Mouse (Mus musculus): ENCODE measurements around the gene Micall2. TPM values are rescaled to one million over a fixed set of nuclear protein-coding genes. Genes with fewer than 3 reads are reported as not detected.

The Micall2 gene
- 2.4 and 3.8 TPM in 2 replicates for polyA plus RNA-seq (2014; fragmentation: Nextera tagmentation; extraction: Ambion mirVana)

DNA sequence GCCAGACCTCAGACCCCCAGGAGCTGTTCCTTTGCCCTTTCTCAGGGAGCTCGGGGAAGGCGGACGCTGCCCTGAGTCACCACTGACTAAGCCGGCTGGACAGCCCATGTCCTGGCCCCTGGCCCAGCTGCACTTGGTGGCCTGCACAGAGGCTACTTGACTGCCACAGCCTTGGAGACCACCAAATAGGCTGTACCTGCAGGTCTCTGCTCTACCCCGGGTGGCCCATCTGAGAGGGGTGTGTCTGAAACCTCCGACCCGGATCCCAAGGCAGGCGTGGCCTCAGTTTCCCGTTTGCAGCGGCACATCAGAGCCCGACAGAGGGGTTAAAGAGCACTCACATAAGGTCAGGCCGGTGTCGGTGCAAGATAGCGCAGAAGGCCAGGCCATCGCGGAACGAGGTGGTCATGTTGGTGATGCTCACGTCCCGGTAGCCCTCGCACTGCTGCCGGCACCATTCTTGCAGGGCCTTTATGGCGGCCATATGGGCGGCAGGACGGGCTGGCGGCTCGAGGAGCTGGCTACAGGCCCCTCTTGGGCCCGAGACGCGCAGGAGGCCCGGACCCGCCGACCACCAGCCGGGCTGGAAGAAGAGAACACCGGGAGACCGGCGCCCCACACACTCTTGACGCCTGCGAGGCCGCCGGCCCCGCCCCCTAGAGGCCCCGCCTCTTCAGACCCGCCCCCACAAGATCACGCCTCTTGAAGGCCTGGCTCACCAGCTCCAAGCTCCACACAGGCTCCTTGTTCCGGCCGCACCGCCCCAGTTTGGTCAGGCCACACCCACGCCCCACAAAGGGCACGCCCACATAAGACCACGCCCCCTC lies at the start of gene Micall2:
TSS of gene Micall2 (minus strand) at position 660 of the 827 bp plus-strand sequence.
- Histone ChIP-seq H3K27me3 (ENCODE audit: control insufficient read depth, insufficient read depth, low read length) (peaks cover 11% of the 10 kb centered on the region; the same call in 1 of the 2 replicates), H3K4me1 (ENCODE audit: control insufficient read depth, insufficient read depth, low read length) (peaks cover 29% of the 10 kb centered on the region), H3K9me3 (replicated peaks; ENCODE audit: control insufficient read depth, low read length) (no peaks in the 10 kb centered on the region), H3K27ac (ENCODE audit: low read depth, low read length) (peak within 1 kb of the TSS; percentile 42; the same call in 1 of the 2 replicates), H3K4me3 (ENCODE audit: low read depth, low read length) (peak within 1 kb of the TSS; percentile 48), H3K9ac (ENCODE audit: low read depth, low read length) (peak within 1 kb of the TSS; percentile 54), H3K36me3 (ENCODE audit: control insufficient read depth, insufficient read depth, low read length) (no peaks in the 10 kb centered on the region), H3K4me2 (peak within 1 kb of the TSS; percentile 92)
- peak; percentile 91 for ATAC-seq (replicated peaks; ENCODE audit: insufficient number of reproducible peaks, low FRiP score, low TSS enrichment)
- 3% methylated on average over 50 of the region's 50 CpGs for WGBS (ENCODE audit: insufficient replicate concordance)

DNA sequence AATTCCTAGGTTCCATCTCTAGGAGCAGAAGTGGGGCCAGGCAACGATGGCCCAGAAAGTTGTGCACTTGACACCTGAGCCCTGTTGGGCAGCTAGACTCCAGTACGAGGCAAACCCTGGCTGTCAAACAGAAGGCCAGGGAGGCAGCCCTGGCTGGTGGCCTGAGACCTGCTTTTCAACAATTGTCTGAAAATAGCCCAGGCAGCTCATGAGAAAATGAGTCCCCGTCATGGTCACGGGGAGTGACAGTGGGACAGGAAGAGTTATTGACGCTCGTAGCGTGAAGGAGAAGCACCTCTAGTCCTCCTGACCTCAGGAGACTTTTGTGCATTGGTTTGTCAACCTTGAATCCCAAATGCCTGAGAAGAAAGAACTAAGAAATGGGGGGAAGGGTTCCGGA lies 45.3 kb upstream of the Micall2 start:
- Histone ChIP-seq H3K27me3 (ENCODE audit: control insufficient read depth, insufficient read depth, low read length) (no peaks in the 10 kb centered on the region), H3K9ac (ENCODE audit: low read depth, low read length) (no peak overlapping the region), H3K9me3 (replicated peaks; ENCODE audit: control insufficient read depth, low read length) (no peaks in the 10 kb centered on the region), H3K4me2 (no peak overlapping the region), H3K27ac (ENCODE audit: low read depth, low read length) (no peak overlapping the region), H3K4me3 (ENCODE audit: low read depth, low read length) (no peak overlapping the region), H3K4me1 (ENCODE audit: control insufficient read depth, insufficient read depth, low read length) (no peaks in the 10 kb centered on the region), H3K36me3 (ENCODE audit: control insufficient read depth, insufficient read depth, low read length) (no peaks in the 10 kb centered on the region)
- WGBS (ENCODE audit: insufficient replicate concordance): 74% methylated on average over 8 of the region's 8 CpGs
- ATAC-seq (replicated peaks; ENCODE audit: insufficient number of reproducible peaks, low FRiP score, low TSS enrichment): no peak

DNA sequence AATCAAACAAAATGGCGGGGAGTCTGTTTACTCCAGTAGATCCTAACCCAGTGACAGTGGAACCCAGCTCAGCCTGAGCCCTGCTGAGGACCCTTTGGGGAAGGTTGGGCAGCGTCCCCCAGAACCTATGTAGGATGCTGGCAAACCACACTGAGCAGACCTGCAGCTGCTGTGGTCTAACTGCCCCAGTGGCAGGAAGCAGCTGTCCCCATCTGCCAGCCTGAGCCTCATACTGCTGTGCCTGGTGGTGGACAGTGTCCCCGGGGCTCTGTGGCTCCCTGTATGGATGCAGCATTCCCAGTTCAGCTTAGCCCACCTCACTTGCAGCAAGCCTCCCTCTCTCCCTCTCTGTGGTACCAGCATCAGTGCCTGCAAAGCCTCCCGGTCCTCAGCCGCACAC lies 40.8 kb upstream of the Micall2 start:
- H3K4me3 ChIP-seq (ENCODE audit: low read depth, low read length): no peak overlapping the region
- H3K27ac ChIP-seq (ENCODE audit: low read depth, low read length): no peak overlapping the region
- H3K27me3 ChIP-seq (ENCODE audit: control insufficient read depth, insufficient read depth, low read length): no peaks in the 10 kb centered on the region
- H3K36me3 ChIP-seq (ENCODE audit: control insufficient read depth, insufficient read depth, low read length): peaks cover 6% of the 10 kb centered on the region; the same call in 1 of the 2 replicates
- no peaks in the 10 kb centered on the region for H3K9me3 ChIP-seq (replicated peaks; ENCODE audit: control insufficient read depth, low read length)
- ATAC-seq (replicated peaks; ENCODE audit: insufficient number of reproducible peaks, low FRiP score, low TSS enrichment): no peak
- WGBS (ENCODE audit: insufficient replicate concordance): 81% methylated on average over 5 of the region's 5 CpGs
- H3K9ac ChIP-seq (ENCODE audit: low read depth, low read length): 0 out of 2 replicates have a peak overlapping the region, but pooled peaks have one; percentile 22
- H3K4me2 ChIP-seq: no peak overlapping the region
- H3K4me1 ChIP-seq (ENCODE audit: control insufficient read depth, insufficient read depth, low read length): peaks cover 7% of the 10 kb centered on the region

DNA sequence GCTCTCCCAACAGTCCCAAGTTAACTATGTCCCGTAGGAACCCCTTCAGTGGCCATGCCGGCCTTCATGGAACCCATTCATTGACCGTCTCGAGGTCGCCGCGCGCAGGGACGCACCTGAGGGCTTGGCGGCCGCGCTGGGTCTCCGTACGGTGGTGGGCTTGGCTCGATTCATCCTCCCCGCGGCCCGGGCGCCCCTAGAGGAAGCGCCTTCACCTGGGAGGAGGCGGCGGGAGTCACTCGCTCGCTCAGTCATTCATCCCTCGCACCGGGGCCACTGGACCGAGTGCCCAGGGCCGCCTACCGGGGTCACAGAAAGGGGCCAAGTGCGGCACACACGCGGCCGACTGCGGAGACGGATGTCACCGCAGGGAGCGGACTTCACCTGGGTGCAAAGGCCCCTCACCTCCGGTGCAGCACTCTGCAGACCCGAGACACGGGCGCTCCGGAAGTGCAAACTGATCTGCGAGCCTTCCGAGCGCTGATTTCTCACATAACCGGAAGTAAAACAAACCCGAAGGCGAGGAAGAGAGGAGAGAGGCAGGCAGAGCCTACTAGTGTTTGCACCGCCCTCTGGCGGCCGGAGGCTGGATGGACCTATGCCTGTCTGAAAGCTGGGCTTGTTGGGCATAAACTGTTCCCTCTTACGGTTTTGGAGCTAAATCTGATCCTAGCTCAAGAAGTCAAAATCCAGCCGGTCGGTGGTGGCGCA lies 39.2 kb upstream of the Micall2 start, which contains the start of gene Ints1:
TSS of gene Ints1 (minus strand) at position 459 of the 711 bp plus-strand sequence.
- Histone ChIP-seq H3K27ac (ENCODE audit: low read depth, low read length) (peak within 1 kb of the TSS; percentile 15; the same call in 1 of the 2 replicates), H3K9ac (ENCODE audit: low read depth, low read length) (peak within 1 kb of the TSS; percentile 87), H3K27me3 (ENCODE audit: control insufficient read depth, insufficient read depth, low read length) (no peaks in the 10 kb centered on the region), H3K36me3 (ENCODE audit: control insufficient read depth, insufficient read depth, low read length) (peaks cover 22% of the 10 kb centered on the region), H3K4me3 (ENCODE audit: low read depth, low read length) (peak within 1 kb of the TSS; percentile 98), H3K4me2 (peak within 1 kb of the TSS; percentile 97), H3K9me3 (replicated peaks; ENCODE audit: control insufficient read depth, low read length) (no peaks in the 10 kb centered on the region), H3K4me1 (ENCODE audit: control insufficient read depth, insufficient read depth, low read length) (peaks cover 7% of the 10 kb centered on the region)
- ATAC-seq (replicated peaks; ENCODE audit: insufficient number of reproducible peaks, low FRiP score, low TSS enrichment): peak; percentile 80
- whole genome bisulfite sequencing (ENCODE audit: insufficient replicate concordance): under 1% methylated on average over 53 of the region's 55 CpGs

DNA sequence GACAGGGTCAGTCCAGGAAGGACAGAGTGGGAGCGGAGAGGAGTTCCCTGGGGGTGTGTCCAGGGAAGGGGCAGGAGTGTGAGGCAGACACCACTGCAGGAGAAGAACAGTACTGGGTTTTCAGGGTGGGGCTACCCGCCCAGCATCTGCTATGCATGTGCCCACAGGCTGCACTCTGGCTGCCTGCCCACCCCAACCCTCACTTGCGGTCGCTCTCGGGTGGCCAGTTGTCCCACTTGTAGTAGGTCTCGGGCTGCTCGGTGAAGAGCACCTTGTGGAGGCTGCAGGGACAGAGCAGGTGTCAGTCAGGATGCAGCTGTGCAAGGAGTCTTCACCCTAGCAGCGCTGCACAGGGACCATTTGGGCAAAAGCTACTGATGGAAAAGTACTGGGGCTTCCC lies 32.1 kb upstream of the Micall2 start:
- no peak overlapping the region for H3K27ac ChIP-seq (ENCODE audit: low read depth, low read length)
- no peak overlapping the region for H3K9ac ChIP-seq (ENCODE audit: low read depth, low read length)
- no peaks in the 10 kb centered on the region for H3K9me3 ChIP-seq (replicated peaks; ENCODE audit: control insufficient read depth, low read length)
- ATAC-seq (replicated peaks; ENCODE audit: insufficient number of reproducible peaks, low FRiP score, low TSS enrichment): no peak
- H3K4me2 ChIP-seq: no peak overlapping the region
- no peaks in the 10 kb centered on the region for H3K27me3 ChIP-seq (ENCODE audit: control insufficient read depth, insufficient read depth, low read length)
- H3K4me1 ChIP-seq (ENCODE audit: control insufficient read depth, insufficient read depth, low read length): no peaks in the 10 kb centered on the region
- 90% methylated on average over 8 of the region's 8 CpGs for WGBS (ENCODE audit: insufficient replicate concordance)
- peaks cover 66% of the 10 kb centered on the region for H3K36me3 ChIP-seq (ENCODE audit: control insufficient read depth, insufficient read depth, low read length)
- no peak overlapping the region for H3K4me3 ChIP-seq (ENCODE audit: low read depth, low read length)

DNA sequence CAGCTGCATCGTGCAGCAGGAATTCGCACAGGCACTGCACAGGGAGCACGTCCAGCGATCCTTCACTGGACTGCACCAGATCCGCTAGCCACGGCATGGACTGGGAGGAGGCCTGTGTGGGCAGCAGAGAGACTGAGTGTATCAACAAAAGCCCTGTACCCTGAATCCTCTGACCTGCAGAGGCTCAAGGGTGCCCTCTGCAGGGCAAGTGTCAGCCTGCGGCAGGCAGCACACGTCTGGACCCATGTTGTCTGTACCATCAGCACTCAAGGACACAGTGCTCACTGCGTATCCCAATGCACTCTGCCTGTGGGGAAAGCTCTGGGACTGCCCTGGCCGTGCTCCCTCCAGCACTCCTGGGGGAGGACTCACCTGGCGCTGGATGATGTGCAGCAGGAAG lies 28.2 kb upstream of the Micall2 start:
- H3K4me1 ChIP-seq (ENCODE audit: control insufficient read depth, insufficient read depth, low read length): no peaks in the 10 kb centered on the region
- ATAC-seq (replicated peaks; ENCODE audit: insufficient number of reproducible peaks, low FRiP score, low TSS enrichment): no peak
- no peak overlapping the region for H3K4me3 ChIP-seq (ENCODE audit: low read depth, low read length)
- no peaks in the 10 kb centered on the region for H3K27me3 ChIP-seq (ENCODE audit: control insufficient read depth, insufficient read depth, low read length)
- no peak overlapping the region for H3K27ac ChIP-seq (ENCODE audit: low read depth, low read length)
- H3K9ac ChIP-seq (ENCODE audit: low read depth, low read length): no peak overlapping the region
- H3K4me2 ChIP-seq: no peak overlapping the region
- WGBS (ENCODE audit: insufficient replicate concordance): 75% methylated on average over 11 of the region's 11 CpGs
- no peaks in the 10 kb centered on the region for H3K9me3 ChIP-seq (replicated peaks; ENCODE audit: control insufficient read depth, low read length)
- H3K36me3 ChIP-seq (ENCODE audit: control insufficient read depth, insufficient read depth, low read length): peaks cover 63% of the 10 kb centered on the region

DNA sequence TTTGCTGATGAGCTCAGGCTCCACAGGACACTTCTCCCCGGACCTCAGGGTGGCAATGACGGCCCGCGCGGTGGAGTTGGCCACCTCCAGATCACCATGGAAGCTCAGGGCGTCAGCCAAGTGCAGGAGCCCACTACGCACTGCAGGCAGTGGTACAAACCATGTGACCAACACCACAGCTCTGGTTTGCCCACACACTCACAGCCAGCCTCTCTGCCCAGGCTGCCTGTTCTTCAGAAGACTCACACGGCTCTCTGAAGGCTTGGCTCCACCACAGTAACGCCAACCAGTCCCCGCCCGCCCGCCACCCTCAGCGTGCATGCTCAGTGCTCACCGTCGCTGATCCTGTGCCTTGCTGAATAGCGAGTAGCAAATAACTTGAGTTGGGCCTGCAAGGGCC lies 22.0 kb upstream of the Micall2 start:
- Histone ChIP-seq H3K4me3 (ENCODE audit: low read depth, low read length) (no peak overlapping the region), H3K27ac (ENCODE audit: low read depth, low read length) (no peak overlapping the region), H3K27me3 (ENCODE audit: control insufficient read depth, insufficient read depth, low read length) (no peaks in the 10 kb centered on the region), H3K4me2 (no peak overlapping the region), H3K9me3 (replicated peaks; ENCODE audit: control insufficient read depth, low read length) (no peaks in the 10 kb centered on the region), H3K36me3 (ENCODE audit: control insufficient read depth, insufficient read depth, low read length) (peaks cover 49% of the 10 kb centered on the region), H3K4me1 (ENCODE audit: control insufficient read depth, insufficient read depth, low read length) (no peaks in the 10 kb centered on the region), H3K9ac (ENCODE audit: low read depth, low read length) (no peak overlapping the region)
- no peak for ATAC-seq (replicated peaks; ENCODE audit: insufficient number of reproducible peaks, low FRiP score, low TSS enrichment)
- WGBS (ENCODE audit: insufficient replicate concordance): 88% methylated on average over 16 of the region's 16 CpGs

DNA sequence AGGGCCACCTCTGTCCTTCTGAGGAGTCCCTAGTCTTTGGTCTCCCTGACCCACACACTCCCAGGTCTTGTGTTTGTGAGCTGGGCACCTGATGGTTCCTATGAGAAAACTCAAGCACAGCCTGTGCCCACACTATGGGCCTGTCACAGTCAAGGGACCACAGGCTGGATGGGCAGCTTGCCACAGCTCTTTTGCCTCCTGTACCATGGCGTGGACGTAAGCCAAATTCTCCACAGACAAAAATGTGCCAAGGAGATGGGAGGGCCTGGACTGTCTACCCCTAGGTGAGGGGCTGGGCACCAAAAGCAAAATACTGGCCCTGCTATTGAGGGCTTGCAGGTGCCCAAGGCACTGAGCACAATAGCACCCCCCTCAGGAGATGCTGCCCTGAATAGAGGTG lies 20.4 kb upstream of the Micall2 start:
- Histone ChIP-seq H3K27ac (ENCODE audit: low read depth, low read length) (no peak overlapping the region), H3K36me3 (ENCODE audit: control insufficient read depth, insufficient read depth, low read length) (peaks cover 41% of the 10 kb centered on the region), H3K9ac (ENCODE audit: low read depth, low read length) (no peak overlapping the region), H3K9me3 (replicated peaks; ENCODE audit: control insufficient read depth, low read length) (no peaks in the 10 kb centered on the region), H3K4me1 (ENCODE audit: control insufficient read depth, insufficient read depth, low read length) (no peaks in the 10 kb centered on the region), H3K4me3 (ENCODE audit: low read depth, low read length) (no peak overlapping the region), H3K27me3 (ENCODE audit: control insufficient read depth, insufficient read depth, low read length) (no peaks in the 10 kb centered on the region), H3K4me2 (no peak overlapping the region)
- 73% methylated on average over 2 of the region's 2 CpGs for WGBS (ENCODE audit: insufficient replicate concordance)
- no peak for ATAC-seq (replicated peaks; ENCODE audit: insufficient number of reproducible peaks, low FRiP score, low TSS enrichment)

Measured in heart, embryonic 11.5 days (tissue).